Mouse (Mus musculus): ENCODE results near the gene Ranbp17.
A peak's percentile ranks its signal among the peaks of the same experiment; 100 is the strongest.

The Ranbp17 gene

DNA sequence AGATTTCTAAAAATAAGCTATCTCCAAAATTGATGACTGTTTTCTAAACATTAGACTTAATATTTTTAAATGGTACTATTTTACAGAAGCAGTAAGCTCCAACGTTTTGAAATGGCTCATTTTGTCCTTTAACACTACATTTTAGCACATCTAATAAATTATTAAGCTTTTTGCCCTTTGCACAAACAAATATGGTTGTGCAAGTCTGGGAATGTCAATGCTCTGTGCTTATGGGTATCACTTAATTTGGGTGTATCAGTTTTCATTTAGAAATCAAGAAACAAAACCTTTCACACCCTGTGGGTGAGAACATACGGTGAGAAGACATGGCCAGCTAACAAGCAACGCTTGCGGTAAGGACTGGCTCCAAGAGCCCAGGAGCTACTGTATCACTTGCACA is 108.9 kb downstream of the Ranbp17 start:
- DNase-seq (ENCODE audit: low read depth): no peak

DNA sequence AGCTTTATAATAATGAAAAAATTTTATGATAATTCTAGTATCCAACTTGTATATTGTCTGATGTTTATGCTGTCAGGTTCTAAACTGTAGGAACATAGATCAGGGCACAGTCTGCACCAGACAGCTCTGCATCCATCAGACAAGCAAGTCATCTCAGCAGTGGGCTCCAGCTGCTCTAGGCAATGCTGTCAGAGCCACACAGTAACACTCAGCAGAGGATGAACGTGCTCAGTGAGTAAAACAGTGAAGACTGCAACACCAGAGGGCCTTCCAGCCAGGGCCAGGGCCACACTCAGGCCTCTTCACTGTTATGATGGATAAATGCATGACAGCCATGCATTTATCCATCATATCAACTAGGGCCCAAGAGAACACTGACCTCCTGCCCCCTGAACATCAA is 114.2 kb downstream of the Ranbp17 start:
- no peak for DNase-seq (ENCODE audit: low read depth)

DNA sequence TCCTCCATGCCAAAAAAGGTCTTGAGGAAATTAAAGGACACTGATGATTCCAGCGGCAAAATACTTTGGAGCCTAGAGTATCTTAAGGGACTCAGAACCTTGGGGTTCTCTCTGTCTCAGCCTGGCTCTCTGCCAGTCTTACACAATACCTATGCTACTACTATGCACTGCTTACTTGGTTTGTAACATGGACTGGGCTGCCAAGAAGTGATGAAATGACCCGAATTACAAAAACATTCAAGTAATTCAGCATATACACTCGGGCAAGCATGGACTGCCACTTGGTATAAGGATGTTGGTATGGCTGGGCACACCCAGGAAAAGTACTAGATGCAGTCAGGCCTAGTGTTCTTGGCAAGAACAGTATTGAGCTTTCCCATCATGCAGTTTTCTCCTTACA is 114.8 kb downstream of the Ranbp17 start:
- no peak for DNase-seq (ENCODE audit: low read depth)

DNA sequence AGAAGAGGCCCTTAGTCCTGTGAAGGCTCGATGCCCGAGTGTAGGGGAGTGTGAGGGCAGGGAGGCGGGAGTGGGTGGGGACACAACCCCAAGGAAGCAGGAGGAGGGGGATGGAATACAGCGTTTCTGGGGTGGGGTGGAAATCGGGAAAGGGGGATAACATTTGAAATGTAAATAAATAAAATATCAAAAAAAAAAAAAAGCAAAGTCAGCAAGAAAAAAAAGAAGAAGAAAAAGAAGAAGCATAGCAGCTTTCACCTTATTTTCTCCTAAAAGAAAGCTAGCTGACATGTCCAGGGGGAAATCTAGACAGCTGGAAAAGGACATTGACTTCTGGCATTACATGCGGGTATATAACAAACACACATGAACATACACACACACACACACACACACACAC is 117.3 kb downstream of the Ranbp17 start:
- no peak for DNase-seq (ENCODE audit: low read depth)

DNA sequence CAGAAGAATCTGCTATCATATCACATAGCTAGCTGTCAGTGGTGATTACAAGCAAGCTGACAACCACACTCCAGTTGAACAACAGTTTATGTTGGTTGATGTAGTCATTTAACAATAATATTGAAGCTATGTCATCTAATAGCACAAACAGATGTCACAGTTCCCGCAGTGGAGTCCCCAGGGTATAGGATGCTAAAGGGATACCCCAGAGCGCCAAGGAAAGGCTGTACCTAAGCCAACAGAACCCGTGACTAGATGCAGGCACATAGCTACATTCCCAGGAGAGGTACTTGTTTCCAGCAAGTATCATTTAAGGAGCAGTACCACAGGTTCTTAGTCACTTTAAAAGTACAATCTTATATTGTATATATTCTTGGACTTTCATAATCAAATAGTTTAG is 119.5 kb downstream of the Ranbp17 start:
- no peak for DNase-seq (ENCODE audit: low read depth)

DNA sequence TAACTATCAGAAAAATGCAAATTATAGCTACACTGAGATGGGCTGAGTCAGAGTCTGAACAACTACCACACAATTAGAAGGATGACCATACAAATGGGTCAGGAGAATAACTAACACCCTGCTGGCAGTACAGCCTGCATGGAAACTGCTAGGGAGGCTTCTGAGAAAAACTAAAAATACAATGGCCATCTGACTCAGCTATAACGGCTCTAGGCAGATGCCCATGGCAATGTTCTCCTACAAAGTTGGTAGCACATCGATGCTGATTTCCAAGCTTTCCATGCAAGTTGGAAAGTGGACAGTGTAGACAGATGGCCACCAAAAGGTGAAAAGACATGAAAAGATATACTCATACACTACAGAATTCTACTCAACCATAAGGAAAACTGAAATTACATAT is 124.9 kb downstream of the Ranbp17 start:
- DNase-seq (ENCODE audit: low read depth): no peak

DNA sequence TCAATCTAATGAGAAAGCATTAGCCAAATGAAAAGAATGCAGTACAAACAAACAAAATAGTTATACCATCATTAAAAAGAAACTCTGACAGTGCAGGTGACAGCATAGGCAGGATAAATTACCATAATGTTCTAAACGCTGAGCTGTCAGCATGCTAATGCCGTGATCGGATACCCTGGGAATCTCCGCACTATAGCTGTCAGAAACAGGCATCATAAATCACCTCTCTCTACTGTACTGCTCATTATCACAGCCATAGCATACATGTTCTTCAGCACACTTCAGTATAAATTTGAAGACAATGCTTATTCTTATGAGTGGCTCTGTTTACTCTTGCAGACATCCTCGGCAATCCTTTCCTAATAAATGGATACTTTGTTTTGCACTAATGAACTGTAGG is 151.7 kb downstream of the Ranbp17 start:
- no peak for DNase-seq (ENCODE audit: low read depth)

DNA sequence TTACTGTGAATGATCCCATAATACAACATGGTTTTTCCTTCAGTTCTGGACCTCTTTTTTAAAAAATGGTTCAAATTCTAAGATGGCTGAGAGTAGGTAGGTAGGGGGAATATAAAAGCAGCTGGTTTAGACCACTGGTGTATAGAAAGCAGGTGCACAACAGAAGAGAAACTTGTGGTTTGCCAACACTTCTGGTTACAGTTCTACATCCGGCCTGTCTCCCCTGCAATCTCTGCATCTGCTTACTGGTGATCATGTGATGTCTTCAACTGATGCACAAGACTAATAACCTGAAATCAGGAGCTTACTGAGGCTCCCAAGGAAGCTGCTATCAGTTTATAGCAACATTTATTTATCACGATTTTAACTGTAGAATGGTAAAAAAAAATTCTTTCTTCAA is 164.3 kb downstream of the Ranbp17 start:
- no peak for DNase-seq (ENCODE audit: low read depth)

DNA sequence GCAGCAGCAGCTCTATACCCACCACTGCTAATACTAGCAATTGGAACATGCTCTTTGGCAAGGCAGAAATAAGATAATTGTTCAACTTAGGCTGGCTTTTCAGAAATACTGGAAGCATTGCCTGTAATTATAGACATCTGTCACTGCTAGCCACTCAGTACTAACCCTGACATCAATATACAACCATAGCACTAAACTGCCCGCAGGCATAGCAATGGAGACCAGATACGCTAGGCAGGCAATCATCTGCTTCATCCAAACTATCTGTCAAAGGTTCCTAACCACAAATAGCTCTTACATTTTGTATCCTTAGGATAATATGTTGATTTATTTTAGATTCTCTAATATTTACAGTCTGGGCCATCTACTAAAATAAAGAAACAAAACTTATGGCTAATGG is 171.5 kb downstream of the Ranbp17 start:
- DNase-seq (ENCODE audit: low read depth): no peak

DNA sequence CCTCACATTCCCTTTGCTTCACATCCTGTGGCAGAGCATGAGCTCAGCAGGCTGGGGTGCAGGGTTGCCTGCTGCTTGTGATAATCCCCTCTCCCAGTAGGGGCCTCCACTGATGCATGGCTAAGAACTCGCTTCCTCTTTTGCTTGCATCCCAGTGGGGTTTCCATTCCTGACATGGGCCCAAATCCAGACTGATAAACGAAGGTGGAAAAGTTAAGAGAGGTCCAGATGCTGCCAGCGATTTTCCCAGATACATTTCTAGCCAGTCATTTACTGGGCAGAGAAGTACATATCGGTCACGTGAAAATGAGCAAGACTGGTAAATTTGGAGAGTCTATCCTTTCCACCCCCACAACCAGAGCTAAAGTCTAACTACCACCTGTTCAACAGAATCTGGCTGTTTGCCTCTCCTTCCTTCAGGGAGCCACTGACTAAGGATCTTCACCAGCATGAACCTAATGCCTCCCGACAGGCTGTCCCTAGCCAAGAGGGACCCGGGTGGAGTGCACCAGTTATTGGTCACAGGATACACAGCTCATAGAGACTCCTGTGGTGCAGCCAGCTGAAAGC is 176.9 kb downstream of the Ranbp17 start:
- DNase-seq (ENCODE audit: low read depth): no peak

DNA sequence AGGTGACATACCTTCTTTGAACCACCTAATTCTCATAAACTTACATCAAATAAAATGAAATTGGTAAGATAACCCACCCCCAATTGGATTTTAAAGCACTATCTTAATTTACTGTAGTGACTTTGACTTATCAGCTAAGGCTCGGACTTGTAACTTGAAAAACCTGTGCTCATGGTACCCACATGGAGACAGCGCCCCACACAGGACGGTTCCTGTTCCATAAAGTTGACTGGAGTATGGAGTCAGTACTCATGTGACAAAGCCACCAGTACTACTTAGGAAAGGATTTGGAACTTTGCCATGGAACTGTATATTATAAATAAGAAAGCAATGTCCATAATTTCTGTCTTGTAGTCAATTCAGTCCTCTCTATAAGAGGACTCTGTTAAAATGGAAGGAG is 177.9 kb downstream of the Ranbp17 start:
- no peak for DNase-seq (ENCODE audit: low read depth)

DNA sequence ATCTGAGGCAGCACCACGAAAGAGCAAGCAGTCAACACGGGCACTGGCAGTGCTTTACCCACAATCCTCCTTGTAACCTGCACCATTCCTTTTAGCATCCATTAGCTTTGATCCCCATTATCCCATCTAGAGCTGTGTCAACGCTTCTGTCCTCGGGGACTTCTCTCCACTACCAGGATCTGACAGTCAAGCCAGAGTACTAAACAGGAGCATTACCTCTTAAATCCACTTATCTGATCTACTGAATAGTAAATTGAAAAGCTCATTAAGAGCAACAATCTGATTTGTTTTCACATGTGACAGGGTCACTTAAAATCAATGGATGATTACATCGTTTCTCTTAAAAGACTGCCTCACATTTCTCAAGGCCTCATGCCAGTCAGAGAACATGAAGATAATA is 181.4 kb downstream of the Ranbp17 start:
- no peak for DNase-seq (ENCODE audit: low read depth)

DNA sequence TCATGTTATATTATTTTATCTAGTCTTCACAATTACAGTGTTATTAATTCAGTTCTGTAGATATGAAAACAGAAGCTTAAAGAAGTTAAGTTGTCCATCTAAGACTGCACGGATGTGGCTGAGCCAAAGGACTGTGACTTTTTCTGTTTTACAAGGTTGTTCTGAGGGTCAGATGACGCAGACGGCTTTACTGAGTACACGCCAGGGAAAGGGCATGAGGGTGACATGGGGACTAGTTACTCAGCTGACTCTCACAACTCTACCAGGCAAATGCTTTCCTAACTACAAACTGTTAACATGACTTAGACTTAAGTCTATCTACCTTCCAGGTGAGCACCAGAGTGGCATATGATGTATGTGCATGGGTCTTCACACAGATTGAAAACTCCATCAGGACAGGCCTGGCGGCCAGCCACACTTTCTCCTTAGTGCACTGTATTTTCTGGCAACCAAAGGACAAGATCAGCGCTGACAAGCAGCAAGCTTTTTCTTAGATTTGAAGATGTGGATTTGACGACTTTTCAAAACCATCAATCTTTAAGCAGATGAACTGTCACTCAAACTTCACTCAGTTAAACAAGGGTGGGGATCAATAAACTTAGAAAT is 194.4 kb downstream of the Ranbp17 start:
- DNase-seq (ENCODE audit: low read depth): no peak

DNA sequence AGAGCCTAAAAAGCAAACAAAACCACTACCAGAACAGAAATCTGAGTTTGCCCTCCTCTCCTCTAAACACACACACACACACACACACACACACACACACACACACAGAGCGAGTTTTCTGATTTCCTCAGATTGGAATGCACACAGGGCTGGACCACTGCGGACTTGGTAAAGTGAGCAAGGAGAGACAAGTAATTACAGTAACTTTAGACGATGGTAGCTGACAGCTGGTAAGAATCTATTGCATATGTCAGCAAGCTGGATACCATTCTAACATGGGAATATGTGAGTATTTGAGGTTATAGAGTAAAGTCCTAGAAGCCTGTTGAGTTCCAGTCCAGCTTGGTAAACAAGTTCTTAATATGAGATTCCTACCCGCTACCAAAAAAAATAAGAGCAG is 204.0 kb downstream of the Ranbp17 start:
- no peak for DNase-seq (ENCODE audit: low read depth)

DNA sequence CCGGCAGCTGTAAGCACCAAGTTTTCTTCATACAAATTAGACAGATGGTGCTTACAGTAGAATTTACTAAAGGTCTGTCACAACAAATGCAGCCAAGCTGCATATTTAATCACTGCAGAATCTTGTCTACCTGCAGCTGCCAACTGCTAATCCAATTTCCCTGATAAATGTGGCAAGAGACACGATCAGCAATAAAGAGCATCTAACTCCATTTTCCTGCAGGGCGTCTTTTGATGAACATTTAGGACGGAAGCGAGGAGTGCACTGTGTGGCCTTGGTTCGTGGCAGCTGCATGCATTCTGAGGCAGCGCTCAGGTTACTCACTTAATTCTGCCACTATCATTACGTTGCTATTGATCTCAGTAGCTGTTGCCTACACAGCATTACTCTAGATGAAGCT is 212.7 kb downstream of the Ranbp17 start:
- no peak for DNase-seq (ENCODE audit: low read depth)

DNA sequence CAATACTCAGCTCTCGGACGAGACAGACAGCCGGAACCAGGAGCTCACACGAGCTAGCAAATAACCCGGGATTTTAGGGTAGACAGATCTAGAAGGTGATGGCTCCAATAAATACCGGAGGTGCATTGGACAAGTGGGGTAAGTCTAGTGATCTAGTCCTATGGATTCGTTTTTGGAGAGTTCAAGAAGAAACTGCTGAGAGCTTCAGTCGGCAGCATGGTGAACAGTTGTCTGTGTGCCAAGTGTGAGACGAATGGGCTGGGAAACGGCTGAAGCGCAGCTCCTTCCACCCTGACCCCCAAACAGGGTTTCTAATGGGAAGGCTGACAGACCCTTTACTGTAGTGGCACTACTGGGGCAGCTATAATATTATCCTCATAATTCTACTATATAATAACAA is 214.2 kb downstream of the Ranbp17 start:
- no peak for DNase-seq (ENCODE audit: low read depth)

DNA sequence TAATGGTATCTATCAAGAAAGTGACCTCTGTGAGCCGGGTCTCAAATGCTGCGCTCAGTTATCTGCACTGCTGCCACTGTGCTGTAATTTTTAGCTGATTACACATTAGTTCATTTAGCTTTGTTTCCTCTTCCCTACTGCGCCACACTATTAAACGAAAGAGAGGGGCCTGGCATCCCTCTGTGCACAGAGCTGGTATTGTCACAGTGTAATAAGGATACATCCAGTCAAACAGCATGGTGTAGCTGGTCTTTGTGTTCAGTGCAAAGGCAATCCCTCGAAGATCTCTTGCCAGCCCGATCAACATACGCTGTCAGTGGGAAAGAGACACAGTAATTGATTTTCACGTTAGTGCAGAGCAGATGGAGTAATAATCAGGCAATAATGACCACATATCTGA is 216.4 kb downstream of the Ranbp17 start:
- no peak for DNase-seq (ENCODE audit: low read depth)

DNA sequence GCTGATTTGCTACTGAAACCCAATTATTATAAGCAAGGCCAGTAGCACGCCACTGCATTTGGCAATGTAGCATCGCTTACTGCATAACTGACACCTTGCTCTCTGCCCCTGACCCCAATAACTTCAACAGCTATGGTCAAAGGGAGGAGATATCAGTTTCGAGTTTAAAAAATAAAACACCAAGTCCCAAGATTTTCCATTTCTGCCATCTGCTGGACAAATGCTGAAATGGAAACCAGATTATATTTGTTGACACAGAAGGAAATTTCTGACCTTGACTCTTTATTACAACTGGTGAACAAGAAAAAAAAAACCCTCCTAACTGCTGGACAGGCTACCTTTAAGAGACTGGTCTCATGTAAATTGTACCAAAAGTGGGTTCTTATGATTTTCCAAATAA is 218.1 kb downstream of the Ranbp17 start:
- peak; percentile 5 for DNase-seq (ENCODE audit: low read depth)

DNA sequence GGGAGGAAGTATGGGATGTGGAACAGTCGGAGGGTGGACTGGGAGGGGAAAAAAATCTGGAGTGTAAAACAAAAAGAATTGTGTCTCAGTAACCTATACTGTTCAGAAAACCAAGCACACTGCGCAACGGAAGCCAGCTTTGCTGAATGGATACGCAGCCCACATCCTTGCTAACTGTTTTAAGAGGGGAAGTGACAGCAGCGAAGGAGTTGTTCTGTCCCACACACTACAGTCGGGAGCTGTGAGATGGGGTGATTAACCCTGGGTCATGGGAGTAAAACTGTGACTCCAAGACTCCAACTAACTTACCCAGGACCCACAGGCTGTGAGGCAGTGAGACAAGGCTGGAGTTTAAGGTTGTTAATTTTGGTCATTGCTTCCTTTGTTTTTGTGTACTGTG is 219.5 kb downstream of the Ranbp17 start:
- DNase-seq (ENCODE audit: low read depth): no peak

DNA sequence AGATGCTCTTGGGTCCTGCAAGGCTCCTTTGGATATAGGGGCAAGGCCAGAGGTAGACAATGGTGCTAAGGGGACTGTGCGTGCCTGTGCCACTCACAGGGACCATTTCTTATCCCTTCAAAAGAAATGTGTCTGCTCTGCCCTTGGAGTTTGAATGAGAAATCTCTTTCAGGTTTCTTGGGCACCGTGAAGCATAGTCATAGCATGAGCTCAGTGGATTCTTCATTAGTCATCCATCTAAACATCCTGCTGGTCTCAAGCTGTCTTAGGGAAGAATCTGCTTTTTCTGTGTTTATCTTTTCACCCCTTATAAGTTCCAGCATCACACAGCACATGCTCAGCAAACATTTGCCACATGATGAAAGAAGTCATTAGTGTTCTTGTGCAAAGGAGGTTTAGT is 235.0 kb downstream of the Ranbp17 start:
- no peak for DNase-seq (ENCODE audit: low read depth)

DNA sequence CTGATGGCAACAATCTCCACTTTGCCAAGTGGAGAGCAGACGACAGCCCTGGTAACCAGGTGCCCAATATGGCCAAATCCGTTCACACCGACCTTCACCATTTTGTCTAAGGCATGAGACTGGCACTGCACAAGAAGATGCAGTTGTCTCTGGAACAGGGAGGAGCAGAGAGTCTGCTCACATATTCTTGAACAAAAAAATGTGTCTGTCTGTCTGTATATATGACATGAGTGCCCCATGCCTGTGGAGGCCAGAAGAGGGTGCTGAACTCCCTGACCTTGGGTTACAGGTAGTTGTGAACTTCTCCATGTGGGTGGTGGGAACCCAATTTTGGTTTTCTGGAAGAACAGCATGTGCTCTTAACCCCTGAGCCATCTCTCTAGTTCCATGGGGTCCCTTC is 236.9 kb downstream of the Ranbp17 start, which contains the start of gene Gm12117:
Gm12117 (minus strand) TSS at position 101 of the 400 bp plus-strand sequence.
- DNase-seq (ENCODE audit: low read depth): no peak

DNA sequence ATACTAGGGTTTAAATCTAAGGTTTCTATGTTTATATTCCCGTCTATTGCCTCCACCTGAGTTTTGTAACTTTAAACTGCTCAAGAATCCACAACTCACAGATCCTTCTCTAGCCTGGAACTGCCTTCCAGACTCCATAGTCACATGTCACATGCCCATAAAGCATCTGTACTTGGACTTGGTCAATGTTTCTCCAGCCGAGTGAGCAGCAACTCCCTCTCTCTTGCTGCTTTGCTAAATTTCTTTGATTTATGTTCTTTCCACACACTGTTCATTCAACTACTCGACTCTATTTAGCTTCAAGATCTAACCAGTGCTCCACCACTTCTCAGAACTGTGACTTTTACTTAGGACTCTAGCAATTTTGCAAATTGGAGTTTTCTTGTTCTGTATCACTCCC is 238.7 kb downstream of the Ranbp17 start:
- DNase-seq (ENCODE audit: low read depth): no peak

DNA sequence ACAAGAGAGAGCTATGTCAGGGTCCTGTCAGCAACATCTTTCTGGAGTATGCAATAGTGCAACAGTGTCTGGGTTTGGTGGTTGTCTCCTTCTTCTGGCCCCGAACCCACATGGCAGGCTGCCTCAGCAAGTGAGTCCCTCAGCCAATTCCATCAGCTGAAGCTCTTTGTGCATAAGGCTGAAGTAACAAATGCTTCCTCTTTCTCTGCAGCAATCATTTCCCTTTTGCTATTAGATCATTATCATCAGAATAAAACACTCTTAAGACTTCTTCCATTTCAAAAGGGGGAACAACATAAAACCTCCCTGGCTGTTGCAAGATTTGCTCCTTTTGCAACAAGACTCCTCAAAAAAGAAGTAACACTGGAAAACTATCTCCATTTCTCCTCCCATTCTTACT is 239.3 kb downstream of the Ranbp17 start:
- no peak for DNase-seq (ENCODE audit: low read depth)

DNA sequence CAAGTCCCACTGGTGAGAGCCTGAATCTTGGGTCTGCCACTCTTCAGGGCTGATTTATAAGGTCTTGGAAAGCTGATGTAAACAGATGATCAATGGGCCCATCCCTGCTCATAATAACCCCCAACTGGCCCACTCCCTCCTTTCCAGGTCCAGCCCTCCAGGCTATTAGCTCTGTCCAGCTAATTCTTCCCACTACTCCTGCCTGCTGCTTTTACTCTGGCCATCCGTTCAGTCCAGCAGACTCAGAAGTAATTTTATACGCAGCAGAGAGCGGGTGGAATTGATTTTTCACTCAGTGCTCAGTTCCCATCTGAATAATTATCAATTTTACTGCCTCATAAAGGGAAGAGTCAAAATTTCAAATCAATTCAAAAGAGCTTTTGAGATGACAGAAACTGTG is 273.3 kb downstream of the Ranbp17 start:
- no peak for DNase-seq (ENCODE audit: low read depth)

DNA sequence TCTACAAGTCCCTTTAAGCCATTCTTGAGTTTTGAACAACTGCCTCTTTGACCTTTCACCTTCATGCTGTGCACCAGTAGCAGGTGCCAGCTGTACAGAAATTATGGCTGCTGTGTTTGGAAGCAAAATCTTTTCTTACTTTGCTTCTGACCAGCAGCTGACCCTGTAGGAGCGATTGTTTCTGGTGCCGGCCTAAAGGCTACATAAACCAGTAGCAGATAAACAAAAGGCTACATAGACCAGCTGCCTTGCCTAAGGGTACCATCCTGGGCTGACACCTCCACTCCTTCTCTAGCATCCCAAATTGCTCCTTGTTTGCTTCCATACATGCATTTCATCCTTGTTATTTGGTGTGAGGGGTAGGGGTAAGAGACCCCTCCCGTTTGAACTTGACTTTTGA is 279.4 kb downstream of the Ranbp17 start:
- DNase-seq (ENCODE audit: low read depth): no peak
